Mouse (Mus musculus) induced T-regulatory cell, adult 2 months (primary cell): Measurements from ENCODE around the gene Fblim1.

Experiments
- DNase-seq: peaks from one replicate; pipeline ENCODE4 v3.0.0-alpha.2; 2012; ENCODE audit warnings: low read depth

Fblim1 gene

DNA sequence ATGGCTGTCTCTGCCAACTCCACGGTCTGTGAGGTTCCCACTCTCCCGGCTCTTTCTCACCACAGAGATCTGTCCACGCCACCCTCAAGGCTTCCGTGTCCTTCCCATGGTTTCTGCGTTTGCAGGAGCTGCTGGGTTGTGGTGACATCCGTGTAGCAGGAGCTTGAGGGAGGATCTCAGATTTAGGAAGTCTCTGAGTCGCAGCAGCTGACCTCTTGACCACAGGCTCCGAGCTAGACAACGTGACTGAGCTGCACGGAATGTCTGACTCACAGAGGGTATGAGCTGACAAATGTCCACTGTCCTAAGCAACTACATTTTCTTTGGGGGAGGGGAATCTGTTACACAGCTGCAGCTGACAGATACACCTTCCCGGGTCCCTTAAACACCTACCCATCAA lies at the start of gene Fblim1:
Fblim1 (minus strand) TSS at position 236 of the 400 bp plus-strand sequence.
- DNase-seq, result no peak

GRCm38 (mm10) chr4:141654509-141654908 lies 48.6 kb upstream of the Fblim1 start:
- no peak for DNase-seq

DNA sequence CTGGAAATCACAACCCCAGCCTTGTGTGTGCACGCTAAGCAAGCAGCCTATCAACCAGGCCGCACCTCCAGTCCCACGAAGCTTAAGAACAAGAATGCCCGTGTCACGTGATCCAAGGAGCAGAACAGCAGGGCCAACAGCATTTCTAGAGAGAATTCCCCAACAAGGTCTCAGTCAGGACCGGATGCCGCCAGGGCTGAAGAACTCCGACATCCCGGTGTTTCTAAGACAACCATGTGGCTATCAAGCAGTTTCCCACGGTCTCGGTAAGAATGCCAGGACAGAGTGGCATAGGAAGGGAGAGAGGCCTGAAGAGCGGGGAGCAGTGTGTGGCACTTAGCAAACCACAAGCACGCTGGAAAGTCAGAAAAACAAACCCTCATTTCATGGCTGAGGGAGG lies 47.9 kb upstream of the Fblim1 start:
- DNase-seq, result no peak

- no peak for DNase-seq
Measured at GRCm38 (mm10) chr4:141653044-141653443, 47.1 kb upstream of the Fblim1 start.

- no peak for DNase-seq
Measured at GRCm38 (mm10) chr4:141651944-141652343, 46.0 kb upstream of the Fblim1 start.

- no peak for DNase-seq
Measured at GRCm38 (mm10) chr4:141651286-141651685, 45.4 kb upstream of the Fblim1 start.

DNA sequence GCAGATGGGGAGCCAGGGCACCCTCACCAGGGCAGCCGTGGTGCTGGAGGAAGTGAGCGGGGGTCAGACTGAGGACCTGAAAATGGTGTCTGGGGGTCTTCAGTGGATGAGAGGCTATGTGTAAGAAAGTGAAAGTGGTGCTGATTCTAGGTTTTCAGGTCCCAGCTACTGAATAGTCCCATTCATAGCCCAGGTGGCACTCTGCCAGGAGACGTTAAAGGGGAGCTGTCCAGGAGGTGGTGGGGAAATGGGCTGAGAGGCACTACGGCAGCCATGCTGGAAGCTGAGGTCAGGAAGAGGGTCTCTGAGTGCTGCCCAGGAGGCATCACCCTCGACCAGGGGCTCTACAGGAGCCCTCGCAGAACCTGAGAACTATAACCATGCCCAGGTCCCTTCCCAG lies 43.3 kb upstream of the Fblim1 start:
- DNase-seq, result no peak

DNA sequence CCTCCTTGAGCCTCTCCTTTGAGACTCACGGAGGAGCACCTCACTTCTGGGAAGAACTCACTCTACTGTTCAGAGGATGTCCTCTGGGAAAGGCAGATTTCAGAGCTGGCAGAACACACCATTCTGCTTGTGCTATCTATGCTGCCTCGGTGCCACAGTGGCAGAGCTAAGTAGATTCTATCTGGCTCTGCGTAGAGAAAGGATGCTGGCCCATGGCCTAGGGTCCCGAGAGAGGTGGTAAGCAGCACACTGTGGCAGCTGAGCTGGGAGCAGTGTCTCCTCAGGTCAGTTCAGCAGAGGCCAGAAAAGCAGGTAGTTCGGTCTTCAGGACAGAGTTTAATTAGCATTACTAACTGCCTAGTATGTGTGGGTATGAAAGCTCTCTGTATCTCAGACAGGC lies 42.4 kb upstream of the Fblim1 start:
- no peak for DNase-seq

GRCm38 (mm10) chr4:141647187-141647586 lies 41.3 kb upstream of the Fblim1 start:
- no peak for DNase-seq

DNA sequence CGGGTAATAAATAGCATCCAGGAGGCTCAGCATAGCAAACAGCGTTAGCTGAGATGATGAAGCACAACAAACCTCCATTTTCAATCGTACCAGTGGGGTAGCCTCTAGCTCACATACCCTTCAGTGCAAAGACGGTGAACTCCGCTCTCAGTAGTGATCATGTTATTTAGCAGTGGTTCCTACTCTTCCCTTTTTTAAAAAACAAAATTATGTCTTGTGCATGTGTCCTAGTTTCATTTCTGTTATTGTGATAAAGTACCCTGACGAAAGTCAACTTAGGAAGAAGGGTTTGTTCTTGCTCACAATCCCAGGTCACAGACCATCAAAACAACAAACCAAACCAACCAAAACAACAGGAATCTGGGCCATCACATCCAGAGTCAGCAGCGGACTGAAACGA lies 40.1 kb upstream of the Fblim1 start:
- no peak for DNase-seq

DNA sequence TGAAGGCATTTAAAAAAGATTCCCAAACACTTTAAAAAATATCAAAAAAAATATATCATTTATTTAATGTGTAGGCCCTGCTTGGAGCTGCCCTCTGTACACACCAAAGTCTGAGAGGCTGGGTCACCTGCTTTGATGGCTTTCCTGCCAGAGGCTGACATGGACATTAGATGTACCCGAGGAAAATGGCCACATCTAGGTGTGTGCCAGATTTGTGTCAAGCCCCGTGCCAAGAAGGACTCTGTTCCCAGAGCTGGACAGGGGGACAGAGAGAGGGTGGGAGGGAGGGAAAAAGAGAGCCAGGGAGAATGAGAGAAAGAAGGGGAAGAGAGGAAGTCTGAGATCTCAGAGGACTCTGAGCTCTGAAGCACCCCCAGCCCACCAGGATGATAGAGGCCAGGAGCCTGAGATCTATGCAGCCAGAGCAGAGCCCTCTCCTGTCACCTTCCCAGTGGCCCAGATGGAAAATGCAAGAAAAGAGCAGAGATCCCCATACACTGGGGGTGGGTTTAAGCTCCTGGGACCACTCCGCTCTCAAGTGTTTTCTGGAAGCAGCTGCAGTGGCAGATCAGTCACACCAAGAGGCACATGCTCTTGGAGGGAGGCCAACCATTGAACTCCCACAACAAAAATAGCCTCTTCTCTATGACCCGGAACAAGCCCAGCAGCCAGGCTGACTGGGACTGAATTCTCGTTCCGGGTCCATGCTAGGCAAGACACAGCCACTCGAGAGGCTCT lies 37.4 kb upstream of the Fblim1 start:
- DNase-seq, result no peak

DNA sequence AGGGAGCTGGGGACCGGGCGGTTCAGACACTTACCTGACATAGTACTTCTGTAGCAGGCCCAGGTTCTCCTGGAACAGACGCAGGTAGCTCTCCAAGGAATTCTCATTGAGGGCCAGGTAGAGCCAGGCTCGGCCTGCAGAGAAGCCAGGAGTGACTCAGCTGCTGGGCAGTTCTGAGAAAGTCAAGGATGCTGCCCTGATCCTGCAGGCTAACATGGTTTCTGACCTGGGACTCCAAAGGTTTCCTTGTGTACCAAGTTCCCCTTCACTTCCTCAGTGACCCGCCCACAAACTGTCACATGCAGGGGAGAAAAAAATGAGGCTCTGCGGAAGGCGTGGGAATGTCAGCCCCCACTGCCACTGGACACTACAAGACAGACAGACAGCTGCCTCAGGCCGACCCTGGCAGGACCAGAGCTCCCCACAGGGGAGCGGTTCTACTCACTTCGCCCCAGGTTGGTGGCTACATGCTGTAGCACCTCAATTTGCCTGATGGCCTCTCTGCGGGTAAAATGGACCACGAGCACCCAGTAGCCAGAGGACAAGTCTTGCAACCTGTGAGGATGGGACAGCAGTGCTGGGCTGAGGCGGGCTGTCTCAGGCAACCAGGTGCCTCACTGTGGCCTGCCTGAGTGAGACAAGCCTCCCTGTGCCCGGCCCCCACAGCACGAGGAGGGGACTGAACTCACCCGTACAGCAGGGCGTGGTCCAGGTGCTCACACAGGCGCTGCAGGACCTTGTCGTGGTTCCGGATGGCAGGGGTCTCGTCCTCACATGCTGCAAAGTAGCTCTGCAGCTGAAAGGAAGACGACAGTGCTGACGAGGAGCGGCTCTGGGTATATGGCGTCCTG lies 36.3 kb upstream of the Fblim1 start:
- DNase-seq, result no peak

DNA sequence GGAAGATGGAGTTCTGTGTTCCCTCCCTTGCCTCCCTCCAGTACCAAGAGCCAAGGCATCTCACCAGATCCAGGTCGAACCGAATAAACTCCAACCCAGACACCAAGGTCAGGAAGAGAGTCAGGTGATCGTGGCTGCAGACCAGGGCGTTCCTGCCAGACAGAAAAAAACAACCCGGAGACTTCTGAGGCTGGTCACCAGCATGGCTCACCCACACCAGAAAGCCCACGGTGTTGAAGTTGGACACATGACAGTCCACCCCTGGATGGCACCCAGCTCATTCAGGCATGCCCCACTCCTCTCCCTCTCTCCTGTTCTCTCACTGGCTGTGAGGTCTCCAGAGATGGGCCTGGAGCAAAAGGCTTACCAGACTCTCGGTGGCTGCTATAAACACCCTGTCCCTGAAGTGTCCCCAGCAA lies 35.5 kb upstream of the Fblim1 start:
- no peak for DNase-seq

DNA sequence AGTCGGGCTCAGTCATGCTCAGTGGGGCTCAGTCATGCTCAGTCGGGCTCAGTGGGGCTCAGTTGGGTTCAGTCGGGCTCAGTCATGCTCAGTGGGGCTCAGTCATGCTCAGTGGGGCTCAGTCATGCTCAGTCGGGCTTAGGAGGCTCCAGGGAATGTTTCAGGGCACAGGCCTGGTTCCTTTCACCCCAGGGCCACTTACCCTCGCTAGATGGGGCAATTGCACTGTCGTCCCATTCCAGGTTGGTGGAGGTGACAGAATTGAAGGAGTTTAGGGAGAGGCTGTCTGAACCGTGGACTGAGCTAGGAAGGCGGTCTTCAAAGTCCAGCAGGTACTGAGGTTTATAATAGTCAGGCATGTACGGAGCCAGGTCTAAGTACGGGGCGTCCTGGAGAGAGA lies 33.6 kb upstream of the Fblim1 start:
- DNase-seq, result no peak

DNA sequence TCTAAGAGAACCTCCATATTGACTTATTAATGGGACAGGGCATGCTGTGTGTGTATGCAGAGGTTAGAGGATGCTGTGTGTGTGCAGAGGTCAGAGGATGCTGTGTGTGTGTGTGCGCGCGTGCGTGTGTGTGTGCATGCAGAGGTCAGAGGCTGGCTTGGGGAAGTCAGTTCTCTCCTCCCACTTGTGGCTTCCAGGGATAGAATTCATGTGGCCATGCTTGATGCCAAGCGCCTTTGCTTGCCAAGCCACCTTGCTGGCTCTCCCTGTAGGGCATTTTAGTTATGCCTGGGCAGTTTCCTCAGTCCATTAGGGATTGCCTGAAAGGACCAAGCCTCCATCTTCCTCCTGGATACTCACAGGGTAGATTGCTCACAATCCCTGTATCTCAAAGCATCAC lies 30.8 kb upstream of the Fblim1 start:
- no peak for DNase-seq

DNA sequence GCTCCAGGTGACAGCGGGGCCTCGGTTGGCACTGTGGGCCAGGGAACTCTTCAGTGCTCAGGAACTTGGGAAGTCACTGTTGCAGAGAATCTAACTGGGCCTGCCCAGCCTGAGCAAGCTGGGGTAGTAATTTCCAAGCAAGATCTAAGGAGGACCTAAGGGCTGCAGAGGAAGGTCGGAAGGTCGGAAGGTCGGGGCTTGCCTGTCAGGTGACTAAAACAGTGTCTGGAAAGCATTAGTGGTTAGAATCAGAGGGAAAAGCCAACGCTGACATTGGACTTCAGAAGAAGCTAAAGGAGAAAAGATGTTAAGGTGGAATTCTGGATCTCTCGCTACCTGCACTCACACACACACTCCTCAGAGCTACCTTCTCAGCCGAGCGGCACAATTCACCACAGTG lies 30.1 kb upstream of the Fblim1 start:
- DNase-seq, result no peak

GRCm38 (mm10) chr4:141632111-141632873 lies 26.4 kb upstream of the Fblim1 start:
- DNase-seq, result no peak

DNA sequence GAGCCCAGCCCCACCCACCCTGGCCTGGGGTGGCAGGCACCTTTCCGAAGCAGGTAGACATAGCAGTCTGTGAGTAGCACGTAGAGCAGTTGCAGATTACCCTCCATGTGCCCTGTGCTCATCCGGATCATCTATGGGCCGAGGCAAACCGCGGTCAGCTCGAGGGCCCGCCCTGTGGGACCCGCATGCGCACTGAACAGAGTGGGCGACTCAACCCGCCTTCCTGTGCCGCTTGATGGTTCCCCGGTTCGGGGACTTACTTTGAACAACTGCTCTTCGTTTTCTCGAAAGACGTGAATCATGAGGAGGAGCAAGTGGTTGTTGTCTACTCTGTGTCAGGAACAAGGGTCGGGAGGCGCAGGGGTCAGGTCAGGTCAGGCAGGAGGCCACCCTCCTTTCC lies 25.4 kb upstream of the Fblim1 start:
- DNase-seq, result no peak

- DNase-seq, result no peak
Measured at GRCm38 (mm10) chr4:141630021-141630420, 24.1 kb upstream of the Fblim1 start.

- DNase-seq, result no peak
Measured at GRCm38 (mm10) chr4:141628661-141629060, 22.8 kb upstream of the Fblim1 start.

DNA sequence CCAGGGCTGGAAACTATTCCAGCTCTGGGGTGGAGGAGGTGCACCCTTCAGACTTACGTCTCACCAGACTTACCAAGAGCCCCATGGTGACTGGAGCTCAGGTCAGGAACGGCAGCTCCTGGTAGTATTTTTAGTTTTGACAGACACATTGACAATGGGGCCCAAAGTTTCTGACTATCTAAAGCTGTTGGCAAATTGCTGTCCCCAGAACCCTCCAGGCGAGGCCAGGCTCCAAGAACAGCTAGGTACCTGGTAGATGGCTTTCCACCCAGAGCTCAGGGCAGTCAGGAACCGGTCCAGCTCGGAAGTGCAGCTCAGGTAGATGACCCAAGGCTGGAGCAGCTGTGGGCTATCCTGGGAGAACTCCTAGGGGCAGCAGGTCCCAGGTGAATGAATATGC lies 21.6 kb upstream of the Fblim1 start:
- no peak for DNase-seq

DNA sequence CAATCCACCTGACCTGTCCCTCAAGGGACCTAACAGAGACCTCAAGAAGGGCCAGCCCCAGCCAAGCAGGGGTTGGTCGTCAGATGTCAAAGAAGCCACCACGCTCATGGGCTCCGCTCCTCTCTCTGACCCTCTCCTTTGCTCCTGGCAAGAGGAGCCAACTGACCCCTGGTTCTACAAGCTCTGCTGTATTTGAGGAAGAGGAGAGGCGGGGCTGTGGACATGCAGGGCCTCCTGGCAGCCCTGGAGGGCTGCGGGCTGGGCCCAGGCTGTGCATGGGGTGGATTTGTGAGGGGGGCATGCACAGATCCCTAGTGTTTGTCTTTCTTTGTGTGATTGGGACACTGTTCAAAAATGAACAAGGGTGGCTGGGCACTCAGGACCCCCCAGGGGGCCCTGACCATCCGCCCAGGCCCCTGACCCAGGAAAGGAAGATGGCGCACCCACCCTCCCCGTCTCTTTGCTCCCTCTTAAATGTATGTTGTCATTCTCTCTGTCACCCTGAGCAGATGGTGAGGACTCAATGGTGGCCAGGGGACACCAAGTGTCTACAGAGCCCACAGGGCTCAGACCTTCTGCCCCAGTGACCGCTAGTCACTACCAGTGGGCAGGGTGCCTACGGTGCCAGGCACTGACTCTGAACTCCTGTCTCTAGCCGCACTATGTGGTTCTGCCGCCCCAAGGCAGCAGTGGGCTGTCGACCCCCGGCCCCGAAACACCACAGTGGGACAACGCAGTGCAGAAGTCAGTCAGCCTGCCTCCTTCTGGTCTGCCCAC lies 20.1 kb upstream of the Fblim1 start:
- no peak for DNase-seq
